Mouse (Mus musculus): Measurements from ENCODE around the gene B4galt4. TPM values are rescaled to one million over a fixed set of nuclear protein-coding genes. Genes with fewer than 3 reads are reported as not detected.

The B4galt4 gene
- polyA plus RNA-seq, 1 experiment = 0.72 TPM

DNA sequence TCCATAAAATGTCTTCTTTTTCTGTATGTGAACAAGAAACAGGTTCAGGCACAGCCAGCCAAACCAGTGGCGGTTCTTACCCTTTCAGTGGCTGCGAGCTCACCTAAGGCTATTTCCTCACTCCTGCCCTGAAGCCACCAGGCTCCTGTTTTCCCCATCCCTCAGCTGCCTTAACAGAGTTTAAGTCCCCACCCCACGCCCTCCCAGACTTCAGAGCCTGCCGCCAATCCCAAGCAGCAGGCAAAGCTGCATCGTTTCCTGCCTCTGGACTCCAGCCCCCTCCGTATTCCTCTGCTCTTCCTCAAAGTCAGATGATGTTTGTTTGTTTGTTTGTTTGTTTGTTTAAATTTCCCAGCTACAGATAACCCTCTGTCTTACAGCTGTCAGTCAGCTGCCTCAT, 38.6 kb upstream of the B4galt4 start:
- no peaks in the 10 kb centered on the region for H3K36me3 ChIP-seq (ENCODE audit: control insufficient read depth, insufficient read depth, low read length)
- H3K4me3 ChIP-seq (ENCODE audit: control insufficient read depth, low read depth, low read length) = no peak overlapping the region
- TF ChIP-seq POLR2A (IDR thresholded peaks at IDR 0.05; ENCODE audit: control insufficient read depth, low read depth, low read length) (no peak), CTCF (IDR thresholded peaks at IDR 0.05; ENCODE audit: control insufficient read depth, insufficient read depth, insufficient replicate concordance, low read depth, low read length) (no peak)
- no peaks in the 10 kb centered on the region for H3K27me3 ChIP-seq (ENCODE audit: control insufficient read depth, insufficient read depth, low read length)
- H3K27ac ChIP-seq (ENCODE audit: control insufficient read depth, insufficient read depth, low read depth, low read length) = no peak overlapping the region
- H3K4me1 ChIP-seq (ENCODE audit: control insufficient read depth, insufficient read depth, low read length) = peaks cover 2% of the 10 kb centered on the region; the same call in 1 of the 2 replicates

DNA sequence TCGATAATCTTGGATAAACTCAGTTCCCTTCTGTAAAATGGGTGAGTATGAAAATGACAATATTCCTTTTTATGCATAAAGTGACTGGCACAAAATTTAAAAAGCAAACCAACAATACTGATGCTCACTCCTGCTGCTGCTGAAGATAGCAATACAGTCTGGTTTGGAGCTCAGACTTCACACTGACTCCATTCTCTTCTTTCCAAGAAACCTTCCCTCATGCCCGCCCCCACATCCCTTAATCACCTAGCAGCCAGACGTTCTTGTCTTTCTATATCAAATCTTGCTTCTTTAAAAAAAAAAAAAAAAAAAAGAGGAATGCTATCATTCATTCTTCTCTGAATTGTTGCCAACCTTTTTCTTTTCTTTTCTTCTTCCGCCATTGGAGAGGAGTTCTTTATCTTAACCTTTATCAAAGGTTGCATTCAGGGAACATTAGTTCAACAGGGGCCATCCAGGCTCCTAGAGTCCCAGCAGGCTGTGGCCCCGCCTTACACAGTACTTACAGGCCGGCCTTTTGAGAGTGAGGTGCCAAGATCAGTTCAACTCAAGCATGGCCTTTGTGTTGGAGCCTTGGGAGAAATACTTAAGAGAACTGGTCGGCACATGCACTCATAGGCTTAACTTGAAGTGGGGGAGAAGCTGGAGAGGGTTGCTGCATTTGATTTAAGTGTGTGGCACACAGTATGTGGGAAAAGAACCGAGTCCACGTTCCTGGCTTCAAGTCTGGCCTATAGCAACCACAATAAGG, 36.4 kb upstream of the B4galt4 start:
- Histone ChIP-seq H3K4me3 (ENCODE audit: control insufficient read depth, low read depth, low read length) (no peak overlapping the region), H3K27ac (ENCODE audit: control insufficient read depth, insufficient read depth, low read depth, low read length) (no peak overlapping the region)
- no peak for TF ChIP-seq POLR2A (IDR thresholded peaks at IDR 0.05; ENCODE audit: control insufficient read depth, low read depth, low read length)
- TF ChIP-seq CTCF (IDR thresholded peaks at IDR 0.05; ENCODE audit: control insufficient read depth, insufficient read depth, insufficient replicate concordance, low read depth, low read length) = no peak

GRCm38 (mm10) chr16:38706782-38707181, 35.3 kb upstream of the B4galt4 start:
- Histone ChIP-seq H3K36me3 (ENCODE audit: control insufficient read depth, insufficient read depth, low read length) (no peaks in the 10 kb centered on the region), H3K4me1 (ENCODE audit: control insufficient read depth, insufficient read depth, low read length) (no peaks in the 10 kb centered on the region; the same call in 1 of the 2 replicates), H3K4me3 (ENCODE audit: control insufficient read depth, low read depth, low read length) (no peak overlapping the region), H3K27me3 (ENCODE audit: control insufficient read depth, insufficient read depth, low read length) (no peaks in the 10 kb centered on the region), H3K27ac (ENCODE audit: control insufficient read depth, insufficient read depth, low read depth, low read length) (no peak overlapping the region)
- TF ChIP-seq POLR2A (IDR thresholded peaks at IDR 0.05; ENCODE audit: control insufficient read depth, low read depth, low read length) (no peak), CTCF (IDR thresholded peaks at IDR 0.05; ENCODE audit: control insufficient read depth, insufficient read depth, insufficient replicate concordance, low read depth, low read length) (no peak)

More for the DNA sequence above, 36.4 kb upstream of the B4galt4 start:
- Histone ChIP-seq H3K27me3 (ENCODE audit: control insufficient read depth, insufficient read depth, low read length) (no peaks in the 10 kb centered on the region), H3K36me3 (ENCODE audit: control insufficient read depth, insufficient read depth, low read length) (no peaks in the 10 kb centered on the region), H3K4me1 (ENCODE audit: control insufficient read depth, insufficient read depth, low read length) (no peaks in the 10 kb centered on the region; the same call in 1 of the 2 replicates)

- Histone ChIP-seq H3K27ac (ENCODE audit: control insufficient read depth, insufficient read depth, low read depth, low read length) (no peak overlapping the region), H3K4me1 (ENCODE audit: control insufficient read depth, insufficient read depth, low read length) (peaks cover 8% of the 10 kb centered on the region; the same call in 1 of the 2 replicates)
Observed at GRCm38 (mm10) chr16:38708962-38709520, 33.0 kb upstream of the B4galt4 start.

DNA sequence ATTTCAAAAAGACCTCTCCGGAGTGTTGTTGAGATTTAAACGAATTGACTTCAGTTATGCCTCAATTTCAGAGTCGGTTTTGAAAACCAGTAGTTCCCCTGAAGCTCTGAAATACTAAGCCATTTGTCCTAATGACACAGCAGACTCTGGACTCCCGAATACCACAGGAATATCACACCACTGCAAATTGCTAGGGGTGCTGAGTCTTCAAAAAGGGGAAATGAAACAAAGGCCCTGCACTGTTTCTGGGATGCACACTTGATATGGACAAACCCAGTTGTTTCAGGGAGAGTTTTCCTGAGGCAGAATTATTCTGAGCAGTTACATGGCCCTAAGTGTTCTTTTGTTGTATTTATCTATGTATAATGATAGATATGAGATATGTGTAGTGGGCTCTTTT, 30.8 kb upstream of the B4galt4 start:
- H3K27me3 ChIP-seq (ENCODE audit: control insufficient read depth, insufficient read depth, low read length) = no peaks in the 10 kb centered on the region
- H3K4me1 ChIP-seq (ENCODE audit: control insufficient read depth, insufficient read depth, low read length) = peaks cover 8% of the 10 kb centered on the region; the same call in 1 of the 2 replicates
- no peak for TF ChIP-seq CTCF (IDR thresholded peaks at IDR 0.05; ENCODE audit: control insufficient read depth, insufficient read depth, insufficient replicate concordance, low read depth, low read length)
- H3K36me3 ChIP-seq (ENCODE audit: control insufficient read depth, insufficient read depth, low read length) = no peaks in the 10 kb centered on the region
- H3K27ac ChIP-seq (ENCODE audit: control insufficient read depth, insufficient read depth, low read depth, low read length) = no peak overlapping the region
- H3K4me3 ChIP-seq (ENCODE audit: control insufficient read depth, low read depth, low read length) = no peak overlapping the region

More at GRCm38 (mm10) chr16:38708962-38709520, 33.0 kb upstream of the B4galt4 start:
- Histone ChIP-seq H3K4me3 (ENCODE audit: control insufficient read depth, low read depth, low read length) (no peak overlapping the region), H3K27me3 (ENCODE audit: control insufficient read depth, insufficient read depth, low read length) (no peaks in the 10 kb centered on the region), H3K36me3 (ENCODE audit: control insufficient read depth, insufficient read depth, low read length) (no peaks in the 10 kb centered on the region)
- TF ChIP-seq POLR2A (IDR thresholded peaks at IDR 0.05; ENCODE audit: control insufficient read depth, low read depth, low read length) = no peak
- no peak for TF ChIP-seq CTCF (IDR thresholded peaks at IDR 0.05; ENCODE audit: control insufficient read depth, insufficient read depth, insufficient replicate concordance, low read depth, low read length)

DNA sequence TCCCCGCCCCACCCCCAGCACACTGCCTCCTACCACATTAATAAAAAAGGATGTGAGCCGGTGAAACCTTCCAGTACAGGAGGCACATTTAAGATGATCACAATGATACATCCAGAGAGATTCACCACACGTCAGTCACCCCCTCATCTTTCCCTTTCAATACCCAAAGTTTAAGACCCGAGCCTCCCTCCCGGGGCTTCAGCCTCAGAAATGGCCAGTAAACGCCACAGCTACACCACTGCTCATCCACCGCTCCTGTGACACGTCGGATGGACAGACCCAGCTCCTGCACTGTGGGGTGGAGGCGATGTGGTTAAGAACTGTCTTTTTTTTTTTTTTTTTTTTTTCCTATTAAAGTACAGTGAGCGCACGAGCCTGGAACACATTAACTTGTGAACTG, 30.0 kb upstream of the B4galt4 start:
- peaks cover 8% of the 10 kb centered on the region; the same call in 1 of the 2 replicates for H3K4me1 ChIP-seq (ENCODE audit: control insufficient read depth, insufficient read depth, low read length)
- no peaks in the 10 kb centered on the region for H3K27me3 ChIP-seq (ENCODE audit: control insufficient read depth, insufficient read depth, low read length)
- H3K36me3 ChIP-seq (ENCODE audit: control insufficient read depth, insufficient read depth, low read length) = no peaks in the 10 kb centered on the region
- peak overlapping the region; percentile 83 for H3K4me3 ChIP-seq (ENCODE audit: control insufficient read depth, low read depth, low read length)
- TF ChIP-seq POLR2A (IDR thresholded peaks at IDR 0.05; ENCODE audit: control insufficient read depth, low read depth, low read length) (no peak), CTCF (IDR thresholded peaks at IDR 0.05; ENCODE audit: control insufficient read depth, insufficient read depth, insufficient replicate concordance, low read depth, low read length) (no peak)
- no peak overlapping the region for H3K27ac ChIP-seq (ENCODE audit: control insufficient read depth, insufficient read depth, low read depth, low read length)

DNA sequence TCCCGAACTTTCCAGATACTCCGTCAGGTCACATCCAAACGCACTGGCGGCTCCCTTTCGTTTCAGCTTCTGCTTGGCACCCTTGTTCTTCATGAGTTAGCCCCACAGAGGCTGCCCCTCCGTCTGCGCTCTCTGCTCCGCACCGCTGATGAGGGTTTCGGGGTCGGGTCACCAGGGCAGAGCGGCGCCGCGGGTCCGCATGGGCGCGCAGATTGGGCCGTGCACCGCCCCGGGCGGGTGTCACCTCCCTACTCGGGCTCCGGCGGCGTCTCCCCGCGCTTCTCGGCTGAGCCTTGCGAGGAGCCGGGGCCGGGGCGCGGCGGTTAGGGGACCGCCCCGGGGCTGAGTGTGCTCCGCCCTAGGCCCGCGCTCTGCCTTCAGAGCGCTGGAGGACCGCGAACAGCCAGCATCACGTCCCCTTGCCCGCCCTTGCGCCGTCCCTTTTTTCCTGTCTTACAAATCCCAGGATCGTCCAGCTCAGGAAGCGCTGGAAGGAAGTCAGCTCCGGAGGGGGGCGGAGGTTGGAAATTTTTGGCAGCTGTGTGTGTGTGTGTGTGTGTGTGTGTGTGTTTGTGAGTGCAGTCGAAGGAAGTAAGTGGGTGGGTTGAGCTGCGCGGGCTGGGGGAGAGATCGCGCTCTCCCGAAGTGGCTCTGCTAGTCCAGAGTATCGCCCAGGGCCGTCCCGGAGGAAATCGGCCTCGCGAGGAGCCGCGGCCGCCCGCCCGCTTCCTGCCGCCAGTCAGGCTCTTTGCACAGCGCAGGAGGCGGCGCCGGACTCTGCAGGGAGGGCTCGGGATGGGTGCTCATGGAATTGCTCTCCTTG, 29.3 kb upstream of the B4galt4 start, which contains the start of gene Arhgap31:
Gene Arhgap31, minus strand, starts transcription at position 694 of the 823 bp plus-strand sequence.
- no peaks in the 10 kb centered on the region for H3K27me3 ChIP-seq (ENCODE audit: control insufficient read depth, insufficient read depth, low read length)
- H3K4me3 ChIP-seq (ENCODE audit: control insufficient read depth, low read depth, low read length) = peak within 1 kb of the TSS; percentile 83
- peaks cover 8% of the 10 kb centered on the region; the same call in 1 of the 2 replicates for H3K4me1 ChIP-seq (ENCODE audit: control insufficient read depth, insufficient read depth, low read length)
- peak; percentile 48; the same call in 1 of the 2 replicates for TF ChIP-seq POLR2A (IDR thresholded peaks at IDR 0.05; ENCODE audit: control insufficient read depth, low read depth, low read length)
- TF ChIP-seq CTCF (IDR thresholded peaks at IDR 0.05; ENCODE audit: control insufficient read depth, insufficient read depth, insufficient replicate concordance, low read depth, low read length) = no peak
- peak within 1 kb of the TSS; percentile 50 for H3K27ac ChIP-seq (ENCODE audit: control insufficient read depth, insufficient read depth, low read depth, low read length)
- H3K36me3 ChIP-seq (ENCODE audit: control insufficient read depth, insufficient read depth, low read length) = no peaks in the 10 kb centered on the region
